Mouse (Mus musculus): ENCODE results near the gene Dnah7a. TPM values are rescaled to one million over a fixed set of nuclear protein-coding genes. Genes with fewer than 3 reads are reported as not detected.
"Not testable (repeated sequence)": the region's sequence is repeated elsewhere in the genome, so short reads cannot be mapped to it uniquely, and the experiment has no call there.

The Dnah7a gene
- polyA plus RNA-seq, 1 experiment from 2014 or later = 2.8 TPM

- DNase-seq (ENCODE audit: low spot score) = no peak
- Histone ChIP-seq H3K27me3 (ENCODE audit: control insufficient read depth, insufficient read depth, low read length) (no peaks in the 10 kb centered on the region), H3K36me3 (ENCODE audit: control insufficient read depth, insufficient read depth, low read length) (no peaks in the 10 kb centered on the region), H3K4me2 (ENCODE audit: low read depth, severe bottlenecking) (no peak overlapping the region), H3K9ac (ENCODE audit: low read length) (no peak overlapping the region), H3K9me3 (ENCODE audit: control insufficient read depth, low read length) (no peaks in the 10 kb centered on the region), H3K27ac (replicated peaks; ENCODE audit: low read depth, low read length) (no peak overlapping the region), H3K4me3 (ENCODE audit: low read depth, low read length) (no peak overlapping the region), H3K4me1 (ENCODE audit: control insufficient read depth, insufficient read depth, low read length) (no peaks in the 10 kb centered on the region)
- ATAC-seq (ENCODE audit: insufficient number of reproducible peaks, low FRiP score, low TSS enrichment, low read depth) = no peak
- 85% methylated on average over 4 of the region's 4 CpGs for WGBS
Observed at GRCm38 (mm10) chr1:53740777-53741336, 34.3 kb upstream of the Dnah7a start.

- not testable (repeated sequence) for ATAC-seq (ENCODE audit: insufficient number of reproducible peaks, low FRiP score, low TSS enrichment, low read depth); H3K9ac ChIP-seq (ENCODE audit: low read length); H3K4me3 ChIP-seq (ENCODE audit: low read depth, low read length); H3K9me3 ChIP-seq (ENCODE audit: control insufficient read depth, low read length); DNase-seq (ENCODE audit: low spot score); H3K4me1 ChIP-seq (ENCODE audit: control insufficient read depth, insufficient read depth, low read length); H3K36me3 ChIP-seq (ENCODE audit: control insufficient read depth, insufficient read depth, low read length); H3K4me2 ChIP-seq (ENCODE audit: low read depth, severe bottlenecking); H3K27me3 ChIP-seq (ENCODE audit: control insufficient read depth, insufficient read depth, low read length); H3K27ac ChIP-seq (replicated peaks; ENCODE audit: low read depth, low read length)
- 51% methylated on average over 3 of the region's 4 CpGs for WGBS
Observed at GRCm38 (mm10) chr1:53740077-53740776, 33.6 kb upstream of the Dnah7a start.

DNA sequence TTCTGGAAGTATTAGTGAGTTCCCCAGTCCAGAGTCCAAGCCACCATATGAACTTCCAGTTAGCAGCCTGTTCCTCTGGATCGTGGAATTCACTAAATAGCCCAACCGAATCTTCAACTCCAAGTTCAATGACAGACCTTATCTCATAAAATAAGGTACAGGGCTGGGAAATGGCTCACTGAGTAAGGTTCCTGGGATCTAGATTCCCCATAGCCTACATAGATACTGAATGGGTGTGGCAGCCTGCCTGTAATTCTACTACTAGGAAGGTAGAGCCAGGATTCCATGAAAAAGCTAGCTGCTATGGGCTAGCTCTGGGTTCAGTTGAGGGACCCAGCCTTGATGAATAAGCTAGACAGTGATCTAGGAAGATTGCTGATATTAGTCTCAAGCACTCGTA lies 30.0 kb upstream of the Dnah7a start:
- H3K4me3 ChIP-seq (ENCODE audit: low read depth, low read length) = no peak overlapping the region
- 90% methylated on average over 3 of the region's 3 CpGs for WGBS
- H3K4me1 ChIP-seq (ENCODE audit: control insufficient read depth, insufficient read depth, low read length) = no peaks in the 10 kb centered on the region
- H3K27me3 ChIP-seq (ENCODE audit: control insufficient read depth, insufficient read depth, low read length) = no peaks in the 10 kb centered on the region
- no peak overlapping the region for H3K4me2 ChIP-seq (ENCODE audit: low read depth, severe bottlenecking)
- DNase-seq (ENCODE audit: low spot score) (no peak), ATAC-seq (ENCODE audit: insufficient number of reproducible peaks, low FRiP score, low TSS enrichment, low read depth) (no peak)
- no peaks in the 10 kb centered on the region for H3K9me3 ChIP-seq (ENCODE audit: control insufficient read depth, low read length)
- H3K36me3 ChIP-seq (ENCODE audit: control insufficient read depth, insufficient read depth, low read length) = no peaks in the 10 kb centered on the region
- no peak overlapping the region for H3K9ac ChIP-seq (ENCODE audit: low read length)
- H3K27ac ChIP-seq (replicated peaks; ENCODE audit: low read depth, low read length) = no peak overlapping the region

GRCm38 (mm10) chr1:53728489-53729225 lies 22.1 kb upstream of the Dnah7a start:
- Histone ChIP-seq H3K9me3 (ENCODE audit: control insufficient read depth, low read length) (no peaks in the 10 kb centered on the region), H3K27me3 (ENCODE audit: control insufficient read depth, insufficient read depth, low read length) (no peaks in the 10 kb centered on the region), H3K9ac (ENCODE audit: low read length) (no peak overlapping the region), H3K36me3 (ENCODE audit: control insufficient read depth, insufficient read depth, low read length) (no peaks in the 10 kb centered on the region), H3K4me1 (ENCODE audit: control insufficient read depth, insufficient read depth, low read length) (no peaks in the 10 kb centered on the region), H3K4me3 (ENCODE audit: low read depth, low read length) (no peak overlapping the region), H3K4me2 (ENCODE audit: low read depth, severe bottlenecking) (no peak overlapping the region), H3K27ac (replicated peaks; ENCODE audit: low read depth, low read length) (no peak overlapping the region)
- 80% methylated on average over 5 of the region's 5 CpGs for WGBS
- no peak for ATAC-seq (ENCODE audit: insufficient number of reproducible peaks, low FRiP score, low TSS enrichment, low read depth)
- no peak for DNase-seq (ENCODE audit: low spot score)

DNA sequence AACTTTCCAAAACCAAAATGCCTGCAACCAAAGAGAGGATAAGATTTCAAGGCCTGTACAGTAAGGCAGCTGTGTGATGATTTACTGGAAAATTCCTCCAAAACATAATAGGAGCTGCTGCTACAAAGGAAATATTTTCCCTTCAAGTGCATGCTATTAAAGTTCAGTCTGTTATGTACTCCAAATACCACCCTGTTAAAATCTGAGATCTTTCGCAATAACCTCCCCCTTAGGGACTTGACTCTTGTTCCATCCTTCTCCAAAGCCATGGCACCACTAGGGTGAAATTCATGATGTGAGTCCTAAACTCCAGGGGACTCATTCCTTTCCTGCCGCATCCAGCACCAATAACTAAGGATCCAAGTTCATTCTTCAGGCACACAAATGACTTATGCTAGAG lies 20.3 kb upstream of the Dnah7a start:
- Histone ChIP-seq H3K4me1 (ENCODE audit: control insufficient read depth, insufficient read depth, low read length) (no peaks in the 10 kb centered on the region), H3K9me3 (ENCODE audit: control insufficient read depth, low read length) (no peaks in the 10 kb centered on the region), H3K27ac (replicated peaks; ENCODE audit: low read depth, low read length) (no peak overlapping the region), H3K9ac (ENCODE audit: low read length) (no peak overlapping the region), H3K4me3 (ENCODE audit: low read depth, low read length) (no peak overlapping the region), H3K36me3 (ENCODE audit: control insufficient read depth, insufficient read depth, low read length) (no peaks in the 10 kb centered on the region), H3K27me3 (ENCODE audit: control insufficient read depth, insufficient read depth, low read length) (no peaks in the 10 kb centered on the region), H3K4me2 (ENCODE audit: low read depth, severe bottlenecking) (no peak overlapping the region)
- whole genome bisulfite sequencing = 95% methylated on average over 2 of the region's 2 CpGs
- no peak for DNase-seq (ENCODE audit: low spot score)
- no peak for ATAC-seq (ENCODE audit: insufficient number of reproducible peaks, low FRiP score, low TSS enrichment, low read depth)

DNA sequence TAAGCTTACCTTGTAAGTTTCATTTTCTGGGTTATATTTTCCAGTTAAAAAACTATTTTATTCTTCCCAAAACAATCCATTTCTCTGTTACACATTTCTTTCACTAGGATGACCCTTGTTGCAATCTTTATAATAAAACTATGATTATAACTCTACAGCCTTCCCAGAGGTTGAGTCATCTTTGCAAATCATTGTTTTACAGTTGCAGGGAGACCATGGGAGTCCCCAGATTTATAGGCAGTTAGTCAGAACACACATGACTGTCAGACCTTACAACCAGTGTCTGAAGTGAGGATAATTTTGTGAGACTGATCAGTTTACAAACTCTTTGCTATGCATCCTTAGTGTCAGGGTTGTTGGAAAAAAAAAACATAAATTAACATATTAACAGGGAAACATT lies 14.8 kb upstream of the Dnah7a start:
- no peak for ATAC-seq (ENCODE audit: insufficient number of reproducible peaks, low FRiP score, low TSS enrichment, low read depth)
- Histone ChIP-seq H3K4me2 (ENCODE audit: low read depth, severe bottlenecking) (no peak overlapping the region), H3K4me1 (ENCODE audit: control insufficient read depth, insufficient read depth, low read length) (no peaks in the 10 kb centered on the region), H3K9ac (ENCODE audit: low read length) (no peak overlapping the region), H3K36me3 (ENCODE audit: control insufficient read depth, insufficient read depth, low read length) (no peaks in the 10 kb centered on the region), H3K27ac (replicated peaks; ENCODE audit: low read depth, low read length) (no peak overlapping the region), H3K4me3 (ENCODE audit: low read depth, low read length) (no peak overlapping the region), H3K27me3 (ENCODE audit: control insufficient read depth, insufficient read depth, low read length) (no peaks in the 10 kb centered on the region), H3K9me3 (ENCODE audit: control insufficient read depth, low read length) (no peaks in the 10 kb centered on the region)
- DNase-seq (ENCODE audit: low spot score) = no peak

DNA sequence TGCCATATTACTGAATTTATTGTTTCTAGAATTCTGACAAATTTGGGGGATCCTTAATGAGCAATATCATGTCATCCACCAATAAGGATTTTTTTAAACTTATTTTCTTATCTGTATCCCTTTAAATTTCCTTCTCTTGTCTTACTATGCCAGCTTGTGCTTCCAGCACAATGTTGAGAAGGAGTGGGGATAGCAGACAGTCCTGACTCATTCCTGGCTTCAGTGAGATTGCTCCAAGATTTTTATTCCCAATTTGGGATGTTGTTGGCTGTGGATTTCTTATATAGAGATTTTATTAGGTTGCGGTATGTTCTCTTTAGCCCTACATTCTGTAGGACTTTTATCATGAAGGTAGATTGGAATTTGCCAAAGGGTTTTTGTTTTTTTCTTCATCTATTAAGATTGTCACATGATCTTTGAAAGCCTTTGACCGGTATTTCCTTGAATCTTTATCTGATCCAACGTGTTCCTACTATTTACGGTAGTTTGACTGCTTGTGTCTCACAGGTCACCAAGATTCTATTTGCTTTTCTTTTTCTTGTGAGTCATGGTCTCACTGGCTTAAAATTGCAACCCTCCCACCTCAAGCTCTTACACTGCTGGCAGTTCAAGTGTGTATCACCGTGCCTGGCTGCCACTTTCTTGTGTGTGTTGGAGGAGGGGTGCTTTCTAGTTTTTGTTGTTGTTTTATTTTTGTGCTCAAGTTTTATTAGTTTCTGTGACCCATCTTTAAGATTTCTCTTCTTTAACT lies 14.2 kb upstream of the Dnah7a start:
- Histone ChIP-seq H3K27ac (replicated peaks; ENCODE audit: low read depth, low read length) (no peak overlapping the region), H3K27me3 (ENCODE audit: control insufficient read depth, insufficient read depth, low read length) (no peaks in the 10 kb centered on the region), H3K4me2 (ENCODE audit: low read depth, severe bottlenecking) (no peak overlapping the region), H3K4me3 (ENCODE audit: low read depth, low read length) (no peak overlapping the region), H3K36me3 (ENCODE audit: control insufficient read depth, insufficient read depth, low read length) (no peaks in the 10 kb centered on the region), H3K9ac (ENCODE audit: low read length) (no peak overlapping the region), H3K4me1 (ENCODE audit: control insufficient read depth, insufficient read depth, low read length) (no peaks in the 10 kb centered on the region), H3K9me3 (ENCODE audit: control insufficient read depth, low read length) (no peaks in the 10 kb centered on the region)
- 92% methylated on average over 5 of the region's 5 CpGs for WGBS
- ATAC-seq (ENCODE audit: insufficient number of reproducible peaks, low FRiP score, low TSS enrichment, low read depth) = no peak
- no peak for DNase-seq (ENCODE audit: low spot score)

GRCm38 (mm10) chr1:53715966-53716515 lies 9.5 kb upstream of the Dnah7a start:
- no peaks in the 10 kb centered on the region for H3K9me3 ChIP-seq (ENCODE audit: control insufficient read depth, low read length)
- no peak overlapping the region for H3K4me2 ChIP-seq (ENCODE audit: low read depth, severe bottlenecking)
- ATAC-seq (ENCODE audit: insufficient number of reproducible peaks, low FRiP score, low TSS enrichment, low read depth) = no peak
- no peak overlapping the region for H3K4me3 ChIP-seq (ENCODE audit: low read depth, low read length)
- DNase-seq (ENCODE audit: low spot score) = no peak
- 88% methylated on average over 1 of the region's 1 CpGs for WGBS
- H3K4me1 ChIP-seq (ENCODE audit: control insufficient read depth, insufficient read depth, low read length) = no peaks in the 10 kb centered on the region
- H3K27ac ChIP-seq (replicated peaks; ENCODE audit: low read depth, low read length) = no peak overlapping the region
- H3K27me3 ChIP-seq (ENCODE audit: control insufficient read depth, insufficient read depth, low read length) = no peaks in the 10 kb centered on the region
- H3K36me3 ChIP-seq (ENCODE audit: control insufficient read depth, insufficient read depth, low read length) = no peaks in the 10 kb centered on the region
- no peak overlapping the region for H3K9ac ChIP-seq (ENCODE audit: low read length)

Measured in limb, embryonic 11.5 days (tissue).